Mouse (Mus musculus): ENCODE measurements around the gene Zc3h8. TPM values are rescaled to one million over a fixed set of nuclear protein-coding genes. Genes with fewer than 3 reads are reported as not detected.

Zc3h8 gene
- polyA plus RNA-seq, 1 experiment: 3.4 TPM

- H3K4me1 ChIP-seq (ENCODE audit: control insufficient read depth, insufficient read depth, low read length): no peaks in the 10 kb centered on the region
- H3K4me3 ChIP-seq (replicated peaks; ENCODE audit: control insufficient read depth, low read depth, low read length): no peak overlapping the region
- no peak overlapping the region for H3K27ac ChIP-seq (ENCODE audit: control insufficient read depth, insufficient read depth, low read depth, low read length, poor library complexity)
- WGBS: 61% methylated on average over 4 of the region's 4 CpGs
- TF ChIP-seq CTCF (IDR thresholded peaks at IDR 0.05; ENCODE audit: control insufficient read depth, insufficient read depth, low read length): 0 out of 2 replicates have a peak, but pooled peaks have one; percentile 22
- no peak for TF ChIP-seq POLR2A (IDR thresholded peaks at IDR 0.05; ENCODE audit: borderline replicate concordance, control insufficient read depth, low read depth, low read length)
These were observed 62.6 kb downstream of the Zc3h8 start for GRCm38 (mm10) chr2:128881236-128881635.

Other genes with a start within 250 kb of the Zc3h8 start
- gene Mertk, start 245.1 kb downstream of the Zc3h8 start, polyA plus RNA-seq (2011; ENCODE audit: insufficient read depth, insufficient read length, low replicate concordance, missing spikeins): 2.8 and 4.9 TPM in 2 replicates
- gene Tmem87b, start 126.0 kb downstream of the Zc3h8 start, polyA plus RNA-seq (2011; ENCODE audit: insufficient read depth, insufficient read length, low replicate concordance, missing spikeins): 5.1 and 7.7 TPM in 2 replicates
- gene Fbln7, start 81.1 kb downstream of the Zc3h8 start, polyA plus RNA-seq (2011; ENCODE audit: insufficient read depth, insufficient read length, low replicate concordance, missing spikeins): not detected in 2 replicates
- gene Zc3h6, start 23.3 kb upstream of the Zc3h8 start, polyA plus RNA-seq (2011; ENCODE audit: insufficient read depth, insufficient read length, low replicate concordance, missing spikeins): 2.0 and 2.3 TPM in 2 replicates
- gene Gm10762, start 23.6 kb upstream of the Zc3h8 start, polyA plus RNA-seq (2011; ENCODE audit: insufficient read depth, insufficient read length, low replicate concordance, missing spikeins): 1.1 and 1.3 TPM in 2 replicates
- not detected in 2 replicates for gene Vinac1, start 104.1 kb upstream of the Zc3h8 start, polyA plus RNA-seq (2011; ENCODE audit: insufficient read depth, insufficient read length, low replicate concordance, missing spikeins)
- 0.99 and 2.2 TPM in 2 replicates for gene Ttl, start 121.9 kb upstream of the Zc3h8 start, polyA plus RNA-seq (2011; ENCODE audit: insufficient read depth, insufficient read length, low replicate concordance, missing spikeins)
- gene Polr1b, start 156.9 kb upstream of the Zc3h8 start, polyA plus RNA-seq (2011; ENCODE audit: insufficient read depth, insufficient read length, low replicate concordance, missing spikeins): 7.9 and 21.6 TPM in 2 replicates
- 11.7 and 19.9 TPM in 2 replicates for gene Chchd5, start 185.6 kb upstream of the Zc3h8 start, polyA plus RNA-seq (2011; ENCODE audit: insufficient read depth, insufficient read length, low replicate concordance, missing spikeins)